In genomic region chr3:49908426-49909341, GRCm38 (mm10) we compare ENCODE assay signal across 8 mouse cellular contexts.
DNase-seq lines count a peak whose midpoint lies in the region; ATAC-seq and TF ChIP-seq lines count a peak whose summit lies in the region.

No protein-coding gene starts in this region.

- 28% methylated on average over 12 of the region's 12 CpGs for WGBS in lung, embryonic 15.5 days
- WGBS in lung, adult 2 months: 37% methylated on average over 12 of the region's 12 CpGs
- 19% methylated on average over 12 of the region's 12 CpGs for WGBS in embryonic facial prominence, embryonic 15.5 days
- 14% methylated on average over 12 of the region's 12 CpGs for WGBS in kidney, embryonic 16.5 days
- 16% methylated on average over 12 of the region's 12 CpGs for WGBS in neural tube, embryonic 15.5 days

- no peaks in the 10 kb centered on the region for H3K36me3 ChIP-seq in lung, embryonic 15.5 days
- no peaks in the 10 kb centered on the region for H3K36me3 ChIP-seq in embryonic facial prominence, embryonic 15.5 days
- H3K36me3 ChIP-seq in kidney, embryonic 16.5 days (ENCODE audit: insufficient read depth, low read length): no peaks in the 10 kb centered on the region
- no peaks in the 10 kb centered on the region for H3K36me3 ChIP-seq in neural tube, embryonic 15.5 days

- H3K4me2 ChIP-seq in lung, embryonic 15.5 days: no peak overlapping the region
- peak overlapping the region; percentile 21 for H3K4me2 ChIP-seq in embryonic facial prominence, embryonic 15.5 days (replicated peaks)
- peak overlapping the region; percentile 15; the same call in 1 of the 2 replicates for H3K4me2 ChIP-seq in kidney, embryonic 16.5 days (replicated peaks; ENCODE audit: low read depth, low read length)
- H3K4me2 ChIP-seq in neural tube, embryonic 15.5 days: peak overlapping the region; percentile 34

- peak; percentile 64; the same call in 1 of the 2 replicates for ATAC-seq in lung, embryonic 15.5 days (ENCODE audit: borderline replicate concordance, extremely low read depth, low FRiP score, low TSS enrichment)
- peak; percentile 57 for ATAC-seq in embryonic facial prominence, embryonic 15.5 days (ENCODE audit: insufficient number of reproducible peaks, low FRiP score, low TSS enrichment, low read depth)
- peak; percentile 90 for ATAC-seq in kidney, embryonic 16.5 days (ENCODE audit: low FRiP score, low TSS enrichment)
- ATAC-seq in neural tube, embryonic 15.5 days (ENCODE audit: low FRiP score): no peak
- ATAC-seq in cerebellum, adult (ENCODE audit: insufficient number of reproducible peaks, low FRiP score, low TSS enrichment): no peak

- H3K4me1 ChIP-seq in lung, embryonic 15.5 days: peaks cover 11% of the 10 kb centered on the region; the same call in 1 of the 2 replicates
- H3K4me1 ChIP-seq in lung, adult 2 months (ENCODE audit: control insufficient read depth, insufficient read depth, low read length): no peaks in the 10 kb centered on the region
- peaks cover 11% of the 10 kb centered on the region; the same call in 1 of the 2 replicates for H3K4me1 ChIP-seq in embryonic facial prominence, embryonic 15.5 days
- H3K4me1 ChIP-seq in kidney, embryonic 16.5 days (ENCODE audit: insufficient read depth, low read length): peaks cover 17% of the 10 kb centered on the region
- H3K4me1 ChIP-seq in neural tube, embryonic 15.5 days: peaks cover 14% of the 10 kb centered on the region

- no peaks in the 10 kb centered on the region for H3K9me3 ChIP-seq in lung, embryonic 15.5 days
- no peaks in the 10 kb centered on the region for H3K9me3 ChIP-seq in embryonic facial prominence, embryonic 15.5 days (replicated peaks)
- H3K9me3 ChIP-seq in kidney, embryonic 16.5 days (ENCODE audit: low read length): no peaks in the 10 kb centered on the region
- no peaks in the 10 kb centered on the region for H3K9me3 ChIP-seq in neural tube, embryonic 15.5 days (replicated peaks)

- no peak overlapping the region for H3K9ac ChIP-seq in lung, embryonic 15.5 days
- no peak overlapping the region for H3K9ac ChIP-seq in embryonic facial prominence, embryonic 15.5 days
- H3K9ac ChIP-seq in kidney, embryonic 16.5 days (replicated peaks; ENCODE audit: low read length): no peak overlapping the region
- no peak overlapping the region for H3K9ac ChIP-seq in neural tube, embryonic 15.5 days (replicated peaks)

- H3K27me3 ChIP-seq in lung, embryonic 15.5 days: no peaks in the 10 kb centered on the region
- no peaks in the 10 kb centered on the region for H3K27me3 ChIP-seq in embryonic facial prominence, embryonic 15.5 days
- H3K27me3 ChIP-seq in kidney, embryonic 16.5 days (ENCODE audit: insufficient read depth, low read length): no peaks in the 10 kb centered on the region
- no peaks in the 10 kb centered on the region for H3K27me3 ChIP-seq in neural tube, embryonic 15.5 days (replicated peaks)

- H3K4me3 ChIP-seq in lung, embryonic 15.5 days: no peak overlapping the region
- no peak overlapping the region for H3K4me3 ChIP-seq in lung, adult 2 months (replicated peaks; ENCODE audit: extremely low read depth, low read depth, low read length)
- no peak overlapping the region for H3K4me3 ChIP-seq in embryonic facial prominence, embryonic 15.5 days (replicated peaks)
- no peak overlapping the region for H3K4me3 ChIP-seq in kidney, embryonic 16.5 days (ENCODE audit: low read length)
- no peak overlapping the region for H3K4me3 ChIP-seq in neural tube, embryonic 15.5 days (replicated peaks)

- DNase-seq in lung, adult 2 months: no peak
- no peak for DNase-seq in right cerebral cortex, adult 18-20 months
- DNase-seq in c-Kit-positive CD71-positive TER-119-positive erythroid progenitor cells, embryonic 14.5 days (ENCODE audit: low spot score): no peak

- TF ChIP-seq CTCF in lung, adult 2 months (IDR thresholded peaks at IDR 0.05; ENCODE audit: insufficient read depth, low read length): no peak

- no peak for TF ChIP-seq POLR2A in lung, adult 2 months (IDR thresholded peaks at IDR 0.05; ENCODE audit: borderline replicate concordance, extremely low read depth, low read depth, low read length)

- peak overlapping the region; percentile 27 for H3K27ac ChIP-seq in lung, embryonic 15.5 days
- H3K27ac ChIP-seq in embryonic facial prominence, embryonic 15.5 days (replicated peaks): peak overlapping the region; percentile 87
- H3K27ac ChIP-seq in kidney, embryonic 16.5 days (ENCODE audit: low read length): peak overlapping the region; percentile 86
- no peak overlapping the region; the same call in 1 of the 2 replicates for H3K27ac ChIP-seq in neural tube, embryonic 15.5 days (replicated peaks)

Comparison
In these comparisons a context has a peak if more than half of its experiments do, and no peak if none do; other contexts are left out.
1. ATAC-seq: peak in lung, embryonic 15.5 days (single experiment), embryonic facial prominence, embryonic 15.5 days (single experiment) and kidney, embryonic 16.5 days (single experiment); none in neural tube, embryonic 15.5 days (single experiment) and cerebellum, adult (single experiment).